Mouse (Mus musculus) brain, embryonic 18.5 days (tissue): ENCODE measurements around the gene Vmn2r112.
"Not testable (repeated sequence)": the region's sequence is repeated elsewhere in the genome, so short reads cannot be mapped to it uniquely, and the experiment has no call there.

Source experiments
- DNase-seq: peaks from one replicate; pipeline ENCODE4 v3.0.0-alpha.2; 2012; ENCODE audit warnings: low read depth, low spot score

The Vmn2r112 gene

DNA sequence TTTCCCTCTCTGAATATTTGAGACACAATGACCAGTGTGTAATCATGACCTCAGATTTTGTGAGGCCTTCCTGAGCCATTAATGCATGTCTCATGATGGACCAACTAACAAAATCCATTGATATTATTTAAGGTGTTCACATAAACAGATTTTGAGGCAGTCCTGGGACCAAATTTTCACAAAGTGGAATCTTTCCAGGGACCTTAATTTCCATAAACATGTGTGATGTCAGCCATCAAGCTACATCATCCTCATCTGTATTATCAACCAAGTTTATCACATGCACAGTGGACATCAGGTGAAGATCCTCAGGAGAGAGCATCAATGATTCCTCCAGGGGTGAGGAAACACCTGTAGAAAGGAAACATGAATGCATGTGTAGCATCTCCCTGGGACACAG lies at the start of gene Vmn2r112:
Gene Vmn2r112, plus strand, starts transcription at position 301 of the 400 bp plus-strand sequence.
- not testable (repeated sequence) for DNase-seq

DNA sequence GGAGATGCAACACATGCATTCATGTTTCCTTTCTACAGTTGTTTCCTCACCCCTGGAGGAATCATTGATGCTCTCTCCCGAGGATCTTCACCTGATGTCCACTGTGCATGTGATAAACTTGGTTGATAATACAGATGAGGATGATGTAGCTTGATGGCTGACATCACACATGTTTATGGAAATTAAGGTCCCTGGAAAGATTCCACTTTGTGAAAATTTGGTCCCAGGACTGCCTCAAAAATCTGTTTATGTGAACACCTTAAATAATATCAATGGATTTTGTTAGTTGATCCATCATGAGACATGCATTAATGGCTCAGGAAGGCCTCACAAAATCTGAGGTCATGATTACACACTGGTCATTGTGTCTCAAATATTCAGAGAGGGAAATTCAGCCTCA lies 27.4 kb upstream of the Vmn2r112 start, which contains the start of gene Vmn2r111:
Gene Vmn2r111, minus strand, starts transcription at position 101 of the 400 bp plus-strand sequence.
- DNase-seq, result not testable (repeated sequence)

DNA sequence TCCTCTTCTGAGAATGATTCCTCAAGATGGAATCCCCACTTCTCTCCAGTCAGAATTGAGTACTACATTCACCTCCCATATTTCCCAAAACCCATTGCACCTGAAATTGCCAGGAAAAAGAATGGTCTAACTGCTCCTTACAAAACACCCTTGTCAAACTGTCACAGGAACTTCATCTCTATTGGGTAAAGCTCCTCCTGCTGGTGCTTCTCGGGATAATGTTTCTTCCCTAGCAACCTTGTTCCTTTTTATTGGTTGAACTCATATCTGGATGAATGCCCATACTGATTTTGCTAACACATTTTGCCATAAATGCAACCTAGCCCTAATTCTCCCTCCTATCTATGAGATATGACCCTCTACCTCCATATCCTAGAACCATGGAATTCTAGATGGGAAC lies 29.9 kb downstream of the Vmn2r112 start:
- DNase-seq, result no peak
